Mouse (Mus musculus) G1E (cell line): ENCODE measurements around the gene Il4i1. TPM values are rescaled to one million over a fixed set of nuclear protein-coding genes. Genes with fewer than 3 reads are reported as not detected.

ENCODE experiments used
- ATAC-seq: 2 replicates; pipeline ENCODE4 v1.8.0; 2016; ENCODE audit warnings: mild to moderate bottlenecking; ENCODE audit not compliant: insufficient number of reproducible peaks, poor library complexity, low FRiP score, severe bottlenecking; ENCODE audit errors: extremely low read depth
- DNase-seq: peaks from one replicate; pipeline ENCODE4 v3.0.0; 2012; ENCODE audit warnings: low spot score
- H3K27me3 ChIP-seq: 2 replicates; pipeline ENCODE4 v1.6.1; 2012; ENCODE audit warnings: mild to moderate bottlenecking, low read length, inconsistent platforms; ENCODE audit not compliant: insufficient read depth
- H3K36me3 ChIP-seq: replicated peaks from 2 replicates; pipeline ENCODE3; 2012; ENCODE audit warnings: mild to moderate bottlenecking, inconsistent platforms
- H3K4me1 ChIP-seq: 2 replicates; pipeline ENCODE4 v1.6.1; 2012; ENCODE audit warnings: low read depth, low read length, inconsistent platforms, mixed read lengths; ENCODE audit not compliant: insufficient read depth
- H3K4me3 ChIP-seq: 2 replicates; pipeline ENCODE4 v1.5.1; 2012; ENCODE audit warnings: low read depth, mild to moderate bottlenecking, inconsistent platforms, low read length, moderate library complexity, mixed read lengths
- H3K9me3 ChIP-seq: replicated peaks from 2 replicates; pipeline ENCODE4 v1.6.1; 2012; ENCODE audit warnings: inconsistent platforms
- CTCF ChIP-seq: IDR thresholded peaks from 2 replicates; pipeline ENCODE4 v1.5.1; 2012; ENCODE audit warnings: low read depth, low read length, inconsistent platforms, mixed read lengths
- GATA1 ChIP-seq: IDR thresholded peaks from 2 replicates; pipeline ENCODE4 v1.6.1; 2012; ENCODE audit warnings: borderline replicate concordance, low read length, inconsistent platforms, mixed read lengths
- GATA2 ChIP-seq: IDR thresholded peaks from 2 replicates; pipeline ENCODE4 v1.6.1; 2012; ENCODE audit warnings: low read depth, low read length, inconsistent platforms, borderline replicate concordance
- POLR2AphosphoS5 ChIP-seq: IDR thresholded peaks from 2 replicates; pipeline ENCODE4 v1.6.1; 2012; ENCODE audit warnings: low read depth, low read length, inconsistent platforms; ENCODE audit not compliant: insufficient replicate concordance
- TAL1 ChIP-seq: conservative IDR thresholded peaks from 2 replicates; pipeline ENCODE4 v1.6.1; 2012; ENCODE audit warnings: low read depth, low read length, inconsistent platforms, mixed read lengths
- polyA plus RNA-seq: library from polyadenylated mRNA; stranded (reverse); fragments of >175 nt; gene quantifications from 2 replicates; pipeline ENCODE4 v1.2.3, GENCODE M21; 2012
- total RNA-seq, 2 experiments: library from RNA; stranded (forward) in 1 of 2; stranded (reverse) in 1 of 2; fragments of 200-1000 nt in 1 of 2; fragments of >200 nt in 1 of 2; fragmentation: Nextera tagmentation in 1 of 2; gene quantifications; 2 replicates each; pipeline ENCODE4 v1.2.3; 2014 to 2017

Gene Il4i1
- total and polyA plus RNA-seq, 3 experiments = 1.3 to 4.2 (median 3.2) TPM

DNA sequence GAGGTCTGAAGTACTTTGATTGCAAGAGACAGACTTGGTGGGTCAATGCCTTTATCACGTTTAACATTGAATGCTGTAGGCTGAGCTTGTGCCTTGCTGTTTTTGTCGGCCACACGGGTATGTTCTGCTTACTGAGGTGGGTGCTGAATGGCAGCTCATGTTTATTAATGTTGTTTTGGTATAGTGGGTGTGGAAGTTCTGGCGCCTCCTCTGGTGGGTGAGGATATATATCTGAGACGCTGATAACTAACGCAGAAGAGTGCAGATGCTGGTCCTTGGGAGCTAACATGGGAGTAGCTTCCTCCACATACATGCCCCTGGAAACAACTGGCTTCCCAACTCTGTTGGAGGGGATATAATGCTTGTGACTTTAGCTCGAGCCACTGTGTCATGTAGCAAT, 7.2 kb downstream of the Il4i1 start:
- no peaks in the 10 kb centered on the region for H3K27me3 ChIP-seq
- no peaks in the 10 kb centered on the region for H3K9me3 ChIP-seq
- ATAC-seq = no peak
- no peak for DNase-seq
- TF ChIP-seq GATA2 (no peak), TAL1 (no peak), GATA1 (no peak), CTCF (no peak), POLR2AphosphoS5 (no peak)
- H3K4me3 ChIP-seq = no peak overlapping the region
- peaks cover 91% of the 10 kb centered on the region for H3K4me1 ChIP-seq
- H3K36me3 ChIP-seq = peaks cover 97% of the 10 kb centered on the region

DNA sequence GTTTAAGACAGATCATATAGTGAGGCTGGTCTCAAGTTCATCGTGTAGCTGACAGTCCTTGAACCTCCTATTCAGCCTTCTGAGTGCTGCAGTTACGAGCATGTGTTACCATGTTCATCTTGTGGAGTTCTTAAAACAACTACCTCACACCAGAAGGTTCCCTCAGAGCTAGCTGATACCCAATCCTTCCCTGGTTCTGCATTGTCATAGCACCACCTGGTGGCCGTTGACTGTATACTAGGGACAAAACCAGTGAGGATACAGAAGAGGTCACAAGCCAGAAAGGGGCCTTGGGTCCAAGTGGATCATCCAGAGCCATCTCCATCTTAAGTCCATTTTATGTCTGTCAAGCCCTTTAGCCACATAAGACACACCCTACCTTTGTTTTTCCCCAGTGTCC, 8.7 kb downstream of the Il4i1 start:
- Histone ChIP-seq H3K4me3 (no peak overlapping the region), H3K4me1 (peaks cover 91% of the 10 kb centered on the region), H3K9me3 (no peaks in the 10 kb centered on the region), H3K27me3 (no peaks in the 10 kb centered on the region), H3K36me3 (peaks cover 97% of the 10 kb centered on the region)
- TF ChIP-seq GATA1 (no peak), CTCF (peak; percentile 66; the same call in 1 of the 2 replicates)
- DNase-seq (peak; percentile 46), ATAC-seq (peak; percentile 43; the same call in 1 of the 2 replicates)

DNA sequence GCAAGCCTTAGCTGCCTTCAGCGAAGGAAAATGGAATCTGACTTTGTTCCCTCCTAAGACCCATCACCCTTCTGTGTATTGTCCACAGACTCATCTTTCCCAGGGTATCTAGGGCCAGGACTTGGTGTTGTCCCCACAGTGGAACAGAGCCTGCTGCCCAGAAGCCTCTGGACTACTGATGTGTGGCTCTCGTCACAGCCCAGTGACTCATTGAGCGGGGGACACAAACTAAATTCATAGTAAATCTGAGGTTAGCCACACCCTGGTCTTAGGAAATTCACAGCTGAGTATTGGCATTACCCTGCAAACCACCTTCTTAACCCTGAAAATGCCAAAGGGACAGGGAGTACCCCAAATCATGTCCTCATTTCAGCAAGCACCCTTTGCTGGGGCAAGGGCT, 10.6 kb downstream of the Il4i1 start:
- ATAC-seq (no peak), DNase-seq (no peak)
- Histone ChIP-seq H3K9me3 (no peaks in the 10 kb centered on the region), H3K27me3 (no peaks in the 10 kb centered on the region), H3K4me3 (no peak overlapping the region), H3K36me3 (peaks cover 97% of the 10 kb centered on the region), H3K4me1 (peaks cover 90% of the 10 kb centered on the region)
- TF ChIP-seq CTCF (no peak), POLR2AphosphoS5 (no peak), GATA2 (no peak), GATA1 (no peak)

DNA sequence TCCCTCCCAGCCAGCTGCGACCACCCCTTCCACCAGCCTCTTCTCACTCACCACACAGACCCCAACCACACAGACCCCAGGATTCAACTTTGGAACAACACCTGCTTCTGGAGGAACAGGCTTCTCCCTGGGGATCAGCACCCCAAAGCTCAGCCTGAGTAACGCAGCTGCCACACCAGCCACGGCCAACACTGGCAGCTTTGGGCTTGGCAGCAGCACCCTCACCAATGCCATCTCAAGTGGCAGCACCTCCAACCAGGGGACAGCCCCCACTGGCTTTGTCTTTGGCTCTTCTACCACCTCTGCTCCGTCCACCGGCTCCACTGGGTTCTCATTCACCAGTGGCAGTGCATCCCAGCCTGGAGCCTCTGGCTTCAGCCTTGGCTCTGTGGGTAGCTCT, 12.5 kb downstream of the Il4i1 start:
- no peak for TF ChIP-seq GATA1
- no peak for TF ChIP-seq TAL1
- no peak for TF ChIP-seq POLR2AphosphoS5
- no peak for TF ChIP-seq CTCF
- peaks cover 94% of the 10 kb centered on the region for H3K36me3 ChIP-seq
- H3K9me3 ChIP-seq = no peaks in the 10 kb centered on the region
- ATAC-seq (no peak), DNase-seq (no peak)
- H3K4me1 ChIP-seq = peaks cover 80% of the 10 kb centered on the region
- peak overlapping the region; percentile 10; the same call in 1 of the 2 replicates for H3K4me3 ChIP-seq
- H3K27me3 ChIP-seq = no peaks in the 10 kb centered on the region

DNA sequence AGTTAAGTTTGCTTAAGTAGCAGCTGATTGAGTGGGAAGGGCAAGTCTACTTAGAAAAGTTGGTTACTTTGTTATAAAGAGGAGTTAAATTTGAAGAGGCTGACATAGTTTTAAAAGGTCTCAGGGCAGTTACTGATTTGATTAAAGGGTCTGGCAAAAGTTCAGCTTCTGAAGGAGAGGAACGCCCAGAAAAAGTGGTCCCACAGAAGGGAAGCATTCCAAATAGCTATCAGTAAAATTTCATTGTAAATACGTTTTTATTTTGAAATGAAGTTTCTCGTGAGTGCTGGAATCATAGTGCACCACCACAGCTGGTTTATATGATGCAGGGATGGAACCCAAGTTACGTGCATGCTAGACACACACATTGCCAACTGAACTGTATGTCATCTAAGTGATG, 16.6 kb downstream of the Il4i1 start:
- Histone ChIP-seq H3K27me3 (no peaks in the 10 kb centered on the region), H3K4me3 (no peak overlapping the region), H3K4me1 (peaks cover 61% of the 10 kb centered on the region), H3K9me3 (no peaks in the 10 kb centered on the region), H3K36me3 (peaks cover 94% of the 10 kb centered on the region)
- ATAC-seq (no peak), DNase-seq (no peak)
- no peak for TF ChIP-seq POLR2AphosphoS5
- no peak for TF ChIP-seq TAL1
- TF ChIP-seq GATA2 = no peak

DNA sequence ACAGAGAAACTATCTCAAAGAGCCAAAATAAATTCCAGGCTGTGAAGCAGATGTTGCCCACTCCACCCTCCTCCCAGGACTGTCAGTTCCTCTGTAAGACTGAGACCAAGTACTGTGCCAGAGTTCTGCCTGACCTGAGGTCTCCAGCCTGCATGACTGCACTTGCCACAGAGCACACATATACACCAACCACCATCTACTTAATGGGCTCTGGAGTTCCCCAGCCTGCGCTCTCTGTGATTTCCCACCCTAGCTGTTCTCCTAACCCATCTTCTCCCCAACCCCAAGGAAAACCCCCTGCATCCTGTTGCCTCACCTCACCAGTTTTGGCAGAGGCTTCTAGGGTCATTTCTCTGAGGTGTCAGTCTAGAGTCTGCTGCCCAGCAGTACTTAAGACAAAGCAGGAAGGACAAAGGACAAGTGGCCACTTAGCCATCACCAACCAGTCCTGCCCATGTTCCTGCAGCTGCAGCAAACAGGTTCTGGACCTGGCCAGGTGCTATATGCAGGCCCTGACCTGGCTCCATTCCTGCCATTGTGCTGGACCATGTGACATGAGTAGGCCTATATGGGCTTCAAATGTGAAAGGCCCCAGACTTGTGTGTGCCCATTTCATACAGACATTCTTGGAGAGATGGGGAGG, 19.3 kb downstream of the Il4i1 start:
- Histone ChIP-seq H3K9me3 (peaks cover 13% of the 10 kb centered on the region), H3K4me1 (peaks cover 43% of the 10 kb centered on the region), H3K27me3 (no peaks in the 10 kb centered on the region), H3K4me3 (no peak overlapping the region), H3K36me3 (peaks cover 94% of the 10 kb centered on the region)
- TF ChIP-seq GATA1 (no peak), TAL1 (no peak), GATA2 (no peak), CTCF (no peak), POLR2AphosphoS5 (no peak)
- ATAC-seq = no peak
- no peak for DNase-seq

DNA sequence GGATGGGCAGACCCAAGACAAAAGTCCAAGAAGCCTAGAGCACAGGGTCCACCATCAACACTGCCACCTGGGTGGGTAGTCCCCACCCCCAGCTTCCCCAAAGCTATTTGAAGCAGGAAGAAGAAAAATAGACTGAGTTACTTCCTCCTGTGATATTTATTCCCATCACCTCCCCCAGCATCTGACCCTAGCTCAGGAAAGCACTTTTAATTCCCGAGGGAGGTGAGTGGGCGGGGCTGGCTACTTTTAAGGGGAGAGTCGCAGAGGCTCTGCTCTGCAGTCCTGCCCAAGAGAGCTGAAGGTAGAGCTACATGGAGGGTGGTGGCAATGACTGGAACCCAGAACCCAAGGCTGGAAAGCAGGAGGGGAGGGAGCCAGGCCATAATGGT, 19.8 kb downstream of the Il4i1 start:
- no peak for DNase-seq
- TF ChIP-seq GATA2 = no peak
- no peak for TF ChIP-seq CTCF
- no peak for TF ChIP-seq POLR2AphosphoS5
- no peak for TF ChIP-seq TAL1
- no peak for TF ChIP-seq GATA1
- H3K27me3 ChIP-seq = no peaks in the 10 kb centered on the region
- H3K4me1 ChIP-seq = peaks cover 42% of the 10 kb centered on the region
- ATAC-seq = no peak
- no peak overlapping the region for H3K4me3 ChIP-seq
- peaks cover 14% of the 10 kb centered on the region for H3K9me3 ChIP-seq
- peaks cover 94% of the 10 kb centered on the region for H3K36me3 ChIP-seq
